Mouse (Mus musculus) bone marrow, adult 2 months (tissue): ENCODE measurements at regions not wholly inside any gene's neighbourhood (a gene's known extent, or its start where the extent isn't known, plus 50 kb on each side); places are given as distances from the start of the nearest gene placed in this dataset.

Experiments used
- CTCF ChIP-seq: fragments of 200-500 bp; IDR thresholded peaks from 2 replicates; pipeline ENCODE4 v1.5.1; 2011; ENCODE audit warnings: low read length, control low read depth; ENCODE audit not compliant: control insufficient read depth, insufficient read depth
- POLR2A ChIP-seq: fragments of 200-500 bp; IDR thresholded peaks from 2 replicates; pipeline ENCODE4 v1.6.1; 2011; ENCODE audit warnings: low read depth, mild to moderate bottlenecking, control low read depth, low read length, borderline replicate concordance; ENCODE audit not compliant: control insufficient read depth

DNA sequence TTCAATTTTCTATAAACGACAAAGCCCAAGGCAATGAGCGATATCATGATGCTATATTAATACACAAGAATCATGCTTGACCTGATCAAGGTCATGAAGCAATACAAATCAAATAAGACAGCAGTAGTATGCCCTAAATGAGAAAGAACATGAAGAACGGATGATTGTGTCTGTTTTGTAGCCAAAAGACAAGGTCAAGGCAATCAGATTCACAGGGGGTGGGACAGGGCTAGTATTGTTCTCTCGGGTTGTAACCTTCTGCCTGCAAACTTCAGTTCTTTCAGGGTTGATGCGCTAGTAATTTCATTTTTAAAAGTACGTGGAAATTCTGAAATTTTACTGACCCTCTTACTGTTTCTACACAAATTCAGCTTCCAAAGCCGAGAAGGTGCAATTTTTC, 206.7 kb downstream of the Arl4a start:
- TF ChIP-seq CTCF (no peak), POLR2A (no peak)
